Mouse (Mus musculus): Measurements from ENCODE around the gene Gipc3.

The Gipc3 gene

DNA sequence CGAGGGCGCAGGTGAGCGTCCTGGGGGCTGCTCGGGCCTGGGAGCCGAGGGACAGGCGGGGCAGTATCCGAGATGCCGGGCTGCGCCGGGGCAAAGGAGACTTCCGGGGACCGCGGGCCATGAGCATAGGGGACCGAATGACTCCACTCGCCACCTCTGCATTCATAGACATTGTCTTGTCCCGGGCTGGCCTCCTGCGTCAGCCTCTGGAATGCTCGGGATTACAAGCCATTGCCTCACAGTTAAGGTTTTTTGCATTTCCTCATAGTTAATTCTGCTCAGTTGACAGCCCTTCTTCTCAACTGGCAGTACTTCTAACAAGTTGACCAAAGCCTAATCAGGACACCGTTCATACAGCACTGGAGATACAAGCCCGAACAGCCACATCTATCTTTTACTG is 21.6 kb downstream of the Gipc3 start:
- peak in 1 of 2 experiments; percentile 49 for DNase-seq (ENCODE audit: low spot score in 2 of 2)

DNA sequence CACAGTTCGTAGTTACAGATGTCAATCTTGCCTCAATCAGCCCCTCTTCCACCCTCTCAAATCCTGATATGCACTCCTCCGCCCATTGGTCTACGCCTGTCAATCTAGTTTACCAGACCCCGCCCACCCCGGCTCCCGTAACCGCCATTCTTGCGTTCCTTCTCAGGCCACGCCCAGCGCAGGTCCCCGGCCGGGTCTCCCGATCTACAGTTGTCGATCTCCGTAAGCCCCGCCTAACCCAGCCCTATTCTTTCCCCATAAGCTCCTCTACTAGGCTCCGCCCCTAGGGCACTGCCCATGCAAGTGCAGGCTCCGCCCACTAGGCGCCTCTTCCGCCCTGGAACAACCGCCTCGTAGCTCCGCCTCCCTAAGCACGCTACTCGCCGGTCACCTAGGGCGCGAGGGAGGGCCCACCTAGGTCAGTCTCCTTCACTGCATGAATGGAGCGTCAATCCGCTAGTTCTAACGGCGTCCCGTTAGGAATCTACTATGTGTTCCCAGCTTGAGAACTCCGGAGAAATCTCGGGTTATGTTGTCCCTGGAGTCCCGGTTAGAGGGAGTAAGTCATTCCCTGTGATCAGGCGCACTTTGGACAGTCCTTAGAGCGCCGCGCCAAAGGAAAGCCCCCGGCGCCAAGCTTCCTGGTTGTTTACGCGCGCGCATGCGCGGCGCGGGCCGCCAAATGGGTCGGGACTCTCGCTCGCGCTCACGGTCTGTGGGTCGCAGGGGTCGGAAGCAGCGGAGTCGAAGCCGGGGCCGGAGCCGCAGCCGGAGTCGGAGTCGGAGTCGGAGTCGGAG is 22.3 kb downstream of the Gipc3 start, which contains the start of gene Cactin:
Cactin (plus strand) TSS at position 554 of the 798 bp plus-strand sequence.
- peak; percentile 100 for DNase-seq (ENCODE audit: low spot score in 2 of 2)

DNA sequence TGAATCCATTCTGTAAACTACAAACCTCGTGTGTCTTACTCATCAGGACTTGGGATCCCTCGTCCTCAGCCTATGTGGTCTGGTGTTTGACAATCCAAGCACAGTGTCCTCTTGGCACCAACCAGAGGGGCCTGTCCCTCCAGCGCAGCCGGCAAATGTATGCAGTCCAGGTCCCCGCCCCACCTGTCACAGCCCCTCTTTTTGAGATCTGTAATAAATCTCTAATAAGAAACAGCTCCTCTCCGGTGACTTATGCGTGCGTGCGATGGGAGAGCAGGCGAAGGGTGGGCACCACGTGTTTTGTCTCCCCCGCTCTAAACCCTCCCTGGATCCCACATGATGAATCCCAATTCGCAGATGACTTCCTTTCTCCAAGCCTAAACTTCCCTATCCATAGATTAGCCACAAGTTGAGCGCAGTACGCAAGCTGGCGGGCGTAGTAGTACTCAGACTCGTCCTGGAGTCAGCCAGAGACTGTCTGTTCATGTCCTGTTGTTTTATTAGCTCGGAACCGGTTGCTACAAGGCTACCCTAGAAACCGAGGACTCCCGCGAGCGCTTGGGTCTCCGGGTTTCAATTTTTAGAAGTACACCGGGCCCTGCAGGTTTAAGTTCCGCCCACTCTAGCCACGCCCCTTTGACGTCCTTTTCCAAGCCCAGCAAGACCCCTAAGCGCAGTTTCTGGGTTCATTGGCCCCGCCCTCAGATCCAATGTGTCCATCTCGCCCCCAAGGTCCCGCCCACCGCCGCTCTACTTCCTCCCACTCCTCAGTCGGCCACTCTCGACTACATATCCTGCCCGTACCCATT is 23.1 kb downstream of the Gipc3 start:
- DNase-seq (ENCODE audit: low spot score in 2 of 2): peak in 1 of 2 experiments; percentile 71

DNA sequence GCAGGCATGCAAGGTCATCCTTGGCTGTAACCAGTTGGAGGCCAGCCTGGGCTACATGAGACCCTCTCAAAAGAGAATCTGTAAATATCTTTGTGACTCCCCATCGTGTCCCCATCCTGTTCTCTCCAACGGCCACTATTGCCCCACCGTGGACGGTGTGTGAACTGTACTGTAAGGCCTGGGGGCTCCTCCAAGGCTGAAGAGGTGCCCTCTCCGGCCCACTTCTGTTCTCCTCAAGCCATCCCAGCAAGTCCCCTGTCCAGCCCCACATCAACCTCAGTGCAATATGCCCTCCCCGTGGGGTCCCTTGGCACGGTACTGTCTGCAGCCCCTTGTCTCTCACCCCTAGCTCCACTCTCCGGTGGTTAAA is 23.8 kb downstream of the Gipc3 start:
- peak in 1 of 2 experiments; percentile 63 for DNase-seq (ENCODE audit: low spot score in 2 of 2)

DNA sequence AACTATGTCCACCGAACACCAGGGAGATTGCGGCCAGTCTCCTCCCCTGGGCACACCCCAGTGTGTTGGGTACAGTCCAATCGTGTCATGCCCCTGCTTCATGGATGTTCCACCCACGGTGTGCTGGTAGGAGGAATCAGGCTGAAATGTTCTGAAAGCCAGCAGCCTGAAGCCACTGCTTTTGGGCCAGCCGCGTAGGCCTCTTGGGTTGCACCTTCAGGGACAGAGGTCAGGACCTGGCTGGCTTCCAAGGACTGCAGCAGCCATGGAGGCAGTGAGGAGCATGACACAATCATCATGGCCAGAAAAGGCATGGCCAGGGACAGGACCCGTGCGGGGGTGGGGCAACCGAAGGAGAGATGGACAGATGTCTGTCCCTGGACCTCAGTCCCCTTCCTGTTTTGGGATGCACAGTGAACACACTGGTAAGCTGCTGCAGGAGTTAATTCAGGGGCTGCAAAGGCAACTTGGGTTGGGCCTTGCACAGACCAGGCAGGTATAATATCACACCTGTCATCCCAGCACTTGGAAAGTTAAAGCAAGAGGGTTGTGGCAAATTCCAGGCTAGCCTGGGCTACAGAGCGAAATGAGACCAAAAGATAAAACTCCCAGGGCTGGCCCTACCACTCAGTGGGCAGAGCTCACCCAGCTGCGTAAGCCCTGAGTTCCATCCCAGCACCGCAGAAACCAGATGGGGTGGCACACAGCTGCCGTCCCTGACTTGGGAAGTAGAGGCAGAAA is 24.3 kb downstream of the Gipc3 start:
- peak; percentile 68 to 70 for DNase-seq (ENCODE audit: low spot score in 2 of 2)

DNA sequence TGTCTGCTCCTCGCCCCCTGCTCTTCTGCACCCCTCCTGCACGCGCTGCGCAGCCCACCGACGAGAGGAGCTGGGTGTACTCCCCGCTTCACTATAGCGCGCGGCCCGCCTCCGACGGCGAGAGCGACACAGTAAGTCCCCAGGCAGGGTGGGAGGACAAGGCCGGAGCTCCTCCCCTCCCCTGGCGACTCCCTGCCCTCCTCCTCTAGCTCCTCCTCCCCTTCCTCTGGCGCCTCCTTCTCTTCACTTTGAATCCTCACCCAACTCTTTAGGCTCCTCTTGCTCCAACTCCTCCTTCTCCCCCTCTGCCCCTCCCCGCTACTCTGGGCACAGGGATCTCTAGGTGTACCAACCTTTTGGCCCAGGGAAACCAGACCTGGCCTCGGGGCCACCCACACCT is 25.8 kb downstream of the Gipc3 start:
- peak in 1 of 2 experiments; percentile 42 for DNase-seq (ENCODE audit: low spot score in 2 of 2)

DNA sequence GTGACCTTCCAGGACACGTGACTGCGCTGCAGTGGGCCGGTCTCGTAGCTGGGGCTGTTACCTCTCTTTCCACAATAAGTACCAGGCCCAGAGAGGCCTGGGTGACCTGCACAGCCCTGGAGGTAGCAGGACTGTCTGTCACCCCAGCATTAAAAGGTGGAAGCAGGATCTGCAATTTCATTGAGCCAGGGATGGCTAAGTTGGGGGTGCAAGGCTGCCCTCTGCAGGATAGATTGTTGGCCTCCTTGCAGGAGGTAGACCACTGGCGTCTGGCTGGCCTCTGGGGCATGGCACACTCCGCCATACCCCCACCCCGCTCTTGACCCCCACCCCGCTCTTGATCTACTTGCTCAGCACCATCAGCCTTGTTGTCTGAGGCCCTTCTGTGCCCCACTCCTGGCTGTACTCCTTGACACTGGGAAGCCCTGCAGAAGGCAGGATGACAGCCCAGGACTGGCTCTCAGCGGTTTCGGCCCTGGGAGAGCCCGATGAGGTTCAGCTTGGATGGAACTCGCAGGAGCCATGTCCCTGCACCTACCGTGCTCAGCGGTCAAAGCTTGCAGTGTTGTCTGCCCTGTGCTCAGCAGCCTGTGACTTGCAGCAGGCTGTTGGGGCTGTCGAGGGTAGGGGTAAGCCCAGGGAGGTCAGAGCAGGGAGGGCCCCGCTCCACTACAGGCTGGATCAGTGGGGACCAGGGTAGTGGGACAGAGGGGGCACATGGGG is 26.6 kb downstream of the Gipc3 start:
- peak in 1 of 2 experiments; percentile 36 for DNase-seq (ENCODE audit: low spot score in 2 of 2)

DNA sequence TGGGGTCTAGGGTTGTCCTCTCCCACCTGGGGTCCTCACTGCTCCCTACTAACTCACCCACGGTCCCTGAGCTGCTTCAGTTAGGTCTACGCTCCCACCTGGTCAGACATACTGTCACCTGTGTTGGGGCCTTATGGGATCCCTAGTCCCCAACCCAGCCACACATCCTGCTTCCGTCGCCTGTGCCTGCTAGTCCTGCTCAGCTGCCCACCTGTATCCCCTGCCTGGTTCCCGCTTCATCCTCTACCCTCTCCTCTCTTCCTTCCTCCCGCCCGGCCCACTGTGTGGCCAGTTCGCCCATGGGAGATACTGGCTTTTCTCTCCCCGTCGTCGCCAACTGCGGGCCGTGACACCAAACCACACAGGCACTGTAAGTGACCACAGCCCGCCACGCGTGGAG is 27.5 kb downstream of the Gipc3 start:
- peak in 1 of 2 experiments; percentile 34 for DNase-seq (ENCODE audit: low spot score in 2 of 2)

DNA sequence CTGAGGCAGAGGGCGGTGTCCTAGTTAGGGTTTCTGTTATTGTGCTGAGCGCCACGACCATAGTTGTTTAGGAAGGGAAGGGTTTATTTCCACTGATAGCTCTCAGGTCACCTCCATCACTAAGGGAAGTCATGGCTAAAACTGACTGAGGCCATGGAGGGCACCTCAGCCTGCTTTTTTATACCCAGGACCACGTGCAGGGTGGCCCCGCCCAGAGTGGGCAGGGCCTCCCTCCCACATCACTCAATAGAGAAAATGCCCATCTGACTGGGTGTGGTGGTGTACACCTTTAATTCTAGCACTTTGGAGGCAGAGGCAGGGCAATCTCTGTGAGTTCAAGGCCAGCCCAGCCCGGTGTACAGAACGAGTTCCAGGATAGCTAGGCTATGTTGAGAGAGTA is 28.9 kb downstream of the Gipc3 start:
- no peak for DNase-seq (ENCODE audit: low spot score in 2 of 2)

DNA sequence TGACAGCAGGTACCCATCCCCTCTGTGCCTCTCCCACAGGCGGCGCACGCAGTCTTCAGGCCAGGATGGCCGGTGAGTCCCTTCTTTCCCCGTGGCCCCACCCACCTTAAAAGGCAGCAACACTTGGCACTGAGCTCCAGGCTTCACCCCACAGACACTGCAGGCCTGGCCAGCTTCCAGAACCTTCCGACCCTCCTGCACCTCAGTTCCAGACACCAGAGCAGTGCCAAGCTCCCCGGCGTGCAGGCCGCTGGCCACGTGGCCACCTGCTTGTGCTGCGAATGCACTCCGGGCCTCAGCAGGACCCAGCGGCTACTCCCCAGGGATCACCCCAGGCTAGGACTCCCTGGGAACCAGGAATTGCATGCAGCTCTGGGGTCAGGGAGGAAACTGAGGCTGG is 29.5 kb downstream of the Gipc3 start:
- DNase-seq (ENCODE audit: low spot score in 2 of 2): no peak

DNA sequence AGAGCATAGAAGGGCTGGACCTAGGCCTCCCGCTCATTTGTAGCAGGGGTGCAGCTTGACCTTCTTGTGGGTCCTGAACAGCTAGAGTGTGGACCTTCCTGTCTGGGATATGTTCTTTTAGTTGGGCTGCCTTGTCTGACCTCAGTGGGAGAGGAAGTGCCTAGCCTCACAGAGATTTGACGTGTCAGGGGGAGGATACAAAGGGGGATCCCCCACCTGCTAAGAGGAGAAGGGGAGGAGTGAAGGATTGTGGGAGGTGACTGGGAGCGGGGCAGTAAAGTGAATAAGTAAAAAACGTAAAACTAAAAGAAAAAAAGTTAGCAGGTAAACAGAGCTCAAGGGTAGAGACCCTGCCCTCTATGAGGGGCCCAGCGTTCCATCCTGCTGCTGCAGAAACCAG is 33.5 kb downstream of the Gipc3 start:
- DNase-seq (ENCODE audit: low spot score in 2 of 2): no peak

DNA sequence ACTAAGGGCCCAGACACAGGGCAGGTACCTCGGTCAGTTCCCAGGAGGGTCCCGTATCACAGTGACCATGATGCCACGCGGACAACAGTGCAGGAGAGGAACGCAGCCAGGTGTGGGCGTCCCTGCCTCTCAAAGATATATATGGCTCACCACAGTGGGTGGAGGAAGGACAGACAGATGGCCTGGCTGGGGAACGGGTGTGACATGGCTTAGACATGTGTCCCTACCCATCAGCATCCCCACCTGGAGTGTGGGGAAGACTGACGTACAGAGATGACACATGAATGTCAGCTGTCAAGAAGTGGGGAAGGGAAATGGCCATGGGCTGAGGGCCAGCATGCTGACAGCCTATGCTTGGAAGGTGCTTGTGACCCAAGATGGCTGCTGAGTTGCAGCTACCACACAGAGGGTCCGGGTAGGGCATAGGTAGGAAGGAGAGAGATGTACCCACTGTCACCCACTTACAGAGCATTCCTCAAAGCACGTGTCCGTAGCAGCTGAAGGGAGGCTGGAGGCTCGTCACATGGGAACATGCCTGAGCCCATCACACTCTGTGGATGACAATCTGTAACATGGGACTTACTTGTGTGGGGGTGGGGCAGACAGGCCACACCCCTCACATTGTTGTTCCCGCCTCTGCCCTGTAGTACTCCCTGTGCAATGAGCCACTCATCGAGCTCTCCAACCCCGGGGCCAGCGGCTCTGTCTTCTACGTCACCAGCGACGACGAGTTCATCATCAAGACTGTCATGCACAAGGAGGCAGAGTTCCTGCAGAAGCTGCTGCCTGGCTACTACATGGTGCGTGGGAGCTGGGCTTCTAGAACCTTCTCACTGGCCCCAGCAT is 36.0 kb downstream of the Gipc3 start:
- no peak for DNase-seq (ENCODE audit: low spot score in 2 of 2)

DNA sequence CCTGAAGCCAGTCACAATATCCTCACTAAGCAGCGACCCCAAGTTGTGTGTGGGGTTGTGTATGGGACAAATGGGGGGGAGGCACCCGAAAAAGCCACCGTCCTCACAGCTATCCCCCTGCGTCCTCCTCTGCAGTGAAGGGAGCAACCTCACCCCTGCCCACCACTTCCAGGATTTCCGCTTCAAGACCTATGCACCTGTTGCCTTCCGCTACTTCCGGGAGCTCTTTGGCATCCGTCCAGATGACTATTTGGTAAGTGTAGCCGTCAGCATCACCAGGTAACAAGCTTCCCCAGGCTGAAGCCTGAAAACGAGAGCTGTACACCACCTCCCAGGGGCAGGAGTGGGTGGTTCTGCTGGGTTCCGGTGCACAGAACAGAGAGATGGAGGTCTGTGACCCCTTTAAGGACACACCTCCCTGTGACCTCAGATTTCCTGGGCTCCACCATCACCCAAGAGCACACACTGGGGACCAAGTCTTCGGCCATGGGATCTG is 36.8 kb downstream of the Gipc3 start:
- no peak for DNase-seq (ENCODE audit: low spot score in 2 of 2)

DNA sequence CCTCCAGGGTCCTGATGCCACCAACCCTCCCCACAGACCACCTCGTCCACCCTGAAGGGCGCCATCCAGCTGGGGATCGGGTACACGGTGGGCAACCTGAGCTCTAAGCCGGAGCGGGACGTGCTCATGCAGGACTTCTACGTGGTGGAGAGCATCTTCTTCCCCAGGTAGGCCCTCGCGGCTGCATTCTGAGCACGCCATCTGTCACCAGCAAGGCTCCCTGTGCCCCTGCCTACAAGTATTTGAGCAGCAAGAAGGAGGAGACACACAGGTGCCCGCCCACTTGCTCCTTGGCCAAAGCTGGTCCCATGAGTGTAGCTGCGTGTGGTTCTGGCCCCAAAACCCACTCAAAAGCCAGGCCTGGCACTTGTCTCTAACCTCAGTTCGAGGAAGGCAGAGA is 37.4 kb downstream of the Gipc3 start:
- DNase-seq (ENCODE audit: low spot score in 2 of 2): no peak

DNA sequence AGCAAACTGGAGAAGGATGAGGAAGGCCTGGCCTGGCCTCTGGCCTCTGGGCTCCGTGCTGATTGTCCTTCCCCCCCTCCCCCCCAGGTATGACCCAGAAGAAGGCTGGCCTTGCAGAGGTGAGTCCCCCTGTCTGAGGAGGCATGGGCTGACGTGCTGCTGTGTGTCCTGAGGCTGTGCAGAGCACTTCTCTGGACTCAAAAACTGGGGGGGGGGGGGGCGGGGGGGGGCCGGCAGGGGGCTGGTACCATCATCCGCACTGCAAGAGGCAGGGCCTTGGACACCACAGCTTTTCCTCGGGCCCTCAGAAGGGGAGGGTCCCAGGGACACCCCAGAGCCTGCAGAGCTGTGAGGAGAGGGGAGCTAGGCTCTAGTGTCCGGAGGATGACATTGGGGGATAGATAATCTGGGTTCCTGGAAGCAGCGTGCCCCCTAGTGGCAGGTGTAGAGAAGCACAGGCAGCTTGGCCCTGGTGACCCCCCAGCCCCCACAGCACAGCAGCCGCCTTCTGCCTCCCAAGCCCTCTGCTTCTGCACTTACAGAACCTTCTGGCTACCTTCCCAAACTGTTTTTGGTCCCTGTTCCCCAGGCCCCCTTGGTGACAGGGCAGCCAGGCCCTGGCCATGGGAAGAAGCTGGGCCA is 38.3 kb downstream of the Gipc3 start:
- DNase-seq (ENCODE audit: low spot score in 2 of 2): no peak

DNA sequence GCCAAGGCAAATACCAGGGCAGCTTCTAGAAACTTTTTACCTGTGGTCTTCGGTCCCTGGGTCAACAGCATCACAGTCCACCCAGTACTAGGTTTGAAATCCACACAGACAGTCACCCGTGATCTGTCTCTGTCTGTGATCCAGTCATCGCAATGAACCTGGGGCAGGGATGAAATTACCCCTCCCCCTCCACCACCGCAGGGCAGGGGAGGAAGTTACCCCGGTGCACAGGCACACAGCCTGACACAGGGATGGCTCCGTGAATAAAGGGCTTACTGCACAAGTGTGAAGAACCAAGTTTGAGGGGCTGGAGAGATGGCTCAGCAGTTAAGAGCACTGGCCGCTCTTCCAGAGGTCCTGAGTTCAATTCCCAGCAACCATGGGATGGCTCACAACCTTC is 39.3 kb downstream of the Gipc3 start:
- no peak for DNase-seq (ENCODE audit: low spot score in 2 of 2)

DNA sequence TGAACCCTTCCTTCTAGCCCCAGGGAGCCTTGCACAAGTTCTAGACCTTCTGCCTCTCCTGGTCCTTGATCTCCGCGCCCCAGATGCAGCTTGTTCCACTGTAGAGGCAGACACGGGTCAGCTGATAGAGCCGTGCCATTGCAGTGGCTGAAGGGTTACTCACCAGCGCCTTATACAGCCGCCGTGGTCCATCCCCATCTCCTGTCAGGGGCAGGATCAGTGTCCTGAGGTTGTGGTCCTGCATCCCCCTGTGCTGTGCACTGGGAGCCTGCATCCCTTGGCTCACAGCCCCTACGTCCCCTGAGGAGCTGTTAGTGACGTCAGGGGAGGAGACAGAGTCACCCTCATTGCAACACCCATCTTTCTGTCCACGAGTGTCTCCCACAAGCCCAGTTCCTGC is 39.8 kb downstream of the Gipc3 start:
- no peak for DNase-seq (ENCODE audit: low spot score in 2 of 2)

DNA sequence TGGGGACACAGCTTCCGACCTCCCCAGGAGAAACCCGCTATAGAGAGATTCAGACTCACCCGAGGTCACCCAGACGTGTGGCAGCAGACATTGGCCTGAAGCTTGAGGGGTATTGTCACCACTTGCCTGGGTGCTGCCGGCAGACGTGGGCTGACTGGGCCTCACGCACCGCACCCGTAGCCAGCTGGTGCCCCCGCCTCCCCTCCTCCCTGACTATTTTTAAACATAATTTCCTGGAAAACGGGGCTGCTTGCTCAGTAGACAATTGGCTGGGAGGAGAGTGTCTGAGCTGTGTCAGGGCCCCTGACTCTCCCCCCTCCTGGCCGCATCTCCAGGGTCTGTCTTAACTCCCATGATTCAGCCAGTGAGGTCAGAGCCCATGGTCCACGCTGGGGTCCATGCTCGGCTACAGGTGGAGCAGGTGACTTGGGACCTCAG is 40.3 kb downstream of the Gipc3 start:
- DNase-seq (ENCODE audit: low spot score in 2 of 2): peak; percentile 70 to 76

DNA sequence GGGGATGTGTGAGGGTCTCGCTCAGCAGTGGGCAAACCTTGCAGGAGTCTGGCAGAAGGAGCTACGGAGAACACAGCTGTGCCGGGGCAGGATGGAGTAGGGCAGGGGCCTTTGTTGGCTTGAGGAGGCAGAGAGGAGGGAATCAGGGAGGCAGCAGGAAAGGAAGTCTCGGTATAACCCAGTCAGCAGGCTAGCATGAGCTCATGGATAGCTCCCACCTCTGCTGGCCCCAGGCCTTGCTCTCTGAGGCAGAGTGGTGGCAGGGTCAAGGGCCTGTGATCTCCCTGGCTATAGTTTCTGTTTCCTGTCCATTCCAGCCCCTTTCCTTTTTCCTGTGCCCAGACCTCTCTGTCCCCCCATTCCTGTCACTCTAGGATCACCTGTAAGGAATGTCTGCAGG is 40.8 kb downstream of the Gipc3 start:
- DNase-seq (ENCODE audit: low spot score in 2 of 2): no peak

DNA sequence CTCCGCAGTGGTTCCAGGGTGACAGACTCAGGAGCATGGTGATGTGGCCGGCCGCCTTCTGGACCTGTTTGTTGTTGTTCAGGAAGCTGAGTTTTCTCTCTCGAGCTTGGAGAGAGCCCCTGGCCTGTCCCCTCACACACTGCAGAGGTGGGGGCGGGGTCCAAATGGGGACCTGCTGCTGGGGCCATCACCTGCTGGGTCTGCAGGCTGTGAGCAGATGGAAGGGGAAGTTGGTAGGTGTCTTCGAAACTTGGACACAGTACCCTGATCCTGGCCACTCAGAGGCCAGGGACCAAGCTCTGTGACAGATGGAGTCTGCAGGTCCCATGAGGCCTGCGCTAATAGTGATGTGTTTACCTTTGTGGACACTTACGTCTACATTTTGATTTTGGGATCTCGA is 41.7 kb downstream of the Gipc3 start:
- DNase-seq (ENCODE audit: low spot score in 2 of 2): no peak
